Mouse (Mus musculus): ENCODE measurements around the gene Adarb1. TPM values are rescaled to one million over a fixed set of nuclear protein-coding genes. Genes with fewer than 3 reads are reported as not detected.

Adarb1 gene
- polyA plus RNA-seq, 1 experiment from 2014 or later, result 41.0 TPM

Other genes starting within 250 kb of the Adarb1 start
- gene Pofut2, start 159.1 kb downstream of the Adarb1 start, polyA plus RNA-seq (2015; fragmentation: Nextera tagmentation; extraction: Ambion mirVana), result 128 and 139 TPM in 2 replicates
- gene Fam207a, start 97.5 kb upstream of the Adarb1 start, polyA plus RNA-seq (2015; fragmentation: Nextera tagmentation; extraction: Ambion mirVana), result 35.1 and 38.0 TPM in 2 replicates
- 3.7 and 5.3 TPM in 2 replicates for gene Itgb2, start 112.0 kb upstream of the Adarb1 start, polyA plus RNA-seq (2015; fragmentation: Nextera tagmentation; extraction: Ambion mirVana)
- 118 and 122 TPM in 2 replicates for gene Pttg1ip, start 163.4 kb upstream of the Adarb1 start, polyA plus RNA-seq (2015; fragmentation: Nextera tagmentation; extraction: Ambion mirVana)
- gene Sumo3, start 187.8 kb upstream of the Adarb1 start, polyA plus RNA-seq (2015; fragmentation: Nextera tagmentation; extraction: Ambion mirVana), result 350 and 361 TPM in 2 replicates
- 0.99 and 1.9 TPM in 2 replicates for gene Gm49325, start 187.9 kb upstream of the Adarb1 start, polyA plus RNA-seq (2015; fragmentation: Nextera tagmentation; extraction: Ambion mirVana)
- 73.8 and 74.3 TPM in 2 replicates for gene Ube2g2, start 204.0 kb upstream of the Adarb1 start, polyA plus RNA-seq (2015; fragmentation: Nextera tagmentation; extraction: Ambion mirVana)

Data from lung, embryonic 15.5 days (tissue).